Mouse (Mus musculus) heart, embryonic 11.5 days (tissue): ENCODE data around the gene Cfd. TPM values are rescaled to one million over a fixed set of nuclear protein-coding genes. Genes with fewer than 3 reads are reported as not detected.
A peak's percentile ranks its signal among the peaks of the same experiment; 100 is the strongest.

Experiments used
- microRNA-seq: library from miRNA; unstranded; fragments of <30 nt; microRNA quantifications from one replicate; pipeline ENCODE4, GENCODE M21; 2016; ENCODE audit warnings: borderline number of aligned reads
- polyA plus RNA-seq: library from polyadenylated mRNA; unstranded; fragments of >200 nt; fragmentation: Nextera tagmentation; extraction: Ambion mirVana; gene quantifications from 2 replicates; pipeline ENCODE4 v1.2.1, GENCODE M21; 2014

Cfd gene
- polyA plus RNA-seq, 1 experiment from 2014 or later, result not detected

Small RNA genes lying within 50 kb of the gene (microRNA-seq; reads per million reads assigned to microRNA genes)
- 0.75 reads per million, percentile 6 among the genes with 10 or more reads in this experiment for gene Mir6910

Other genes starting within 250 kb of the Cfd start
- gene Odf3l2, start 245.1 kb upstream of the Cfd start, polyA plus RNA-seq, result not detected in 2 replicates
- gene Madcam1, start 226.3 kb upstream of the Cfd start, polyA plus RNA-seq, result 1.1 and 1.5 TPM in 2 replicates
- 47.4 and 48.6 TPM in 2 replicates for gene Tpgs1, start 221.5 kb upstream of the Cfd start, polyA plus RNA-seq
- 159 and 164 TPM in 2 replicates for gene Cdc34, start 208.7 kb upstream of the Cfd start, polyA plus RNA-seq
- gene Gzmm, start 201.8 kb upstream of the Cfd start, polyA plus RNA-seq, result 0.40 and 1.0 TPM in 2 replicates
- gene Bsg, start 186.4 kb upstream of the Cfd start, polyA plus RNA-seq, result 1,233 and 1,252 TPM in 2 replicates
- gene Hcn2, start 174.2 kb upstream of the Cfd start, polyA plus RNA-seq, result 0.13 and 0.14 TPM in 2 replicates
- 22.7 and 23.6 TPM in 2 replicates for gene Polrmt, start 144.3 kb upstream of the Cfd start, polyA plus RNA-seq
- gene Fgf22, start 135.8 kb upstream of the Cfd start, polyA plus RNA-seq, result 0.26 TPM in 1 of 2 replicates, not detected in the other
- gene Rnf126, start 123.9 kb upstream of the Cfd start, polyA plus RNA-seq, result 63.1 and 69.0 TPM in 2 replicates
- 11.4 TPM in 2 replicates for gene Fstl3, start 113.6 kb upstream of the Cfd start, polyA plus RNA-seq
- not detected in 2 replicates for gene Prss57, start 99.9 kb upstream of the Cfd start, polyA plus RNA-seq
- 66.6 and 70.1 TPM in 2 replicates for gene Palm, start 97.3 kb upstream of the Cfd start, polyA plus RNA-seq
- 0.63 and 0.89 TPM in 2 replicates for gene Misp, start 69.9 kb upstream of the Cfd start, polyA plus RNA-seq
- 112 TPM in 2 replicates for gene Ptbp1, start 36.4 kb upstream of the Cfd start, polyA plus RNA-seq
- 2.5 and 3.9 TPM in 2 replicates for gene Prtn3, start 16.4 kb upstream of the Cfd start, polyA plus RNA-seq
- gene Plppr3, start 16.2 kb upstream of the Cfd start, polyA plus RNA-seq, result 14.1 and 14.3 TPM in 2 replicates
- gene Elane, start 4.6 kb upstream of the Cfd start, polyA plus RNA-seq, result 0.31 and 0.49 TPM in 2 replicates
- 30.9 and 32.0 TPM in 2 replicates for gene Med16, start 18.1 kb downstream of the Cfd start, polyA plus RNA-seq
- gene Gm26602, start 20.0 kb downstream of the Cfd start, polyA plus RNA-seq, result 8.1 TPM in 1 of 2 replicates, not detected in the other
- 0.15 and 0.31 TPM in 2 replicates for gene Kiss1r, start 26.1 kb downstream of the Cfd start, polyA plus RNA-seq
- gene R3hdm4, start 30.4 kb downstream of the Cfd start, polyA plus RNA-seq, result 87.6 and 89.2 TPM in 2 replicates
- 4.3 and 12.7 TPM in 2 replicates for gene Arid3a, start 36.2 kb downstream of the Cfd start, polyA plus RNA-seq
- gene Wdr18, start 69.3 kb downstream of the Cfd start, polyA plus RNA-seq, result 89.8 and 97.6 TPM in 2 replicates
- 0.19 and 0.20 TPM in 2 replicates for gene Grin3b, start 79.9 kb downstream of the Cfd start, polyA plus RNA-seq
- 12.8 and 15.6 TPM in 2 replicates for gene Tmem259, start 93.5 kb downstream of the Cfd start, polyA plus RNA-seq
- gene Cnn2, start 97.7 kb downstream of the Cfd start, polyA plus RNA-seq, result 405 and 420 TPM in 2 replicates
- gene Abca7, start 105.6 kb downstream of the Cfd start, polyA plus RNA-seq, result 2.1 and 2.8 TPM in 2 replicates
- gene Arhgap45, start 125.8 kb downstream of the Cfd start, polyA plus RNA-seq, result 6.2 and 7.5 TPM in 2 replicates
- gene Polr2e, start 148.9 kb downstream of the Cfd start, polyA plus RNA-seq, result 160 and 182 TPM in 2 replicates
- gene Gpx4, start 156.3 kb downstream of the Cfd start, polyA plus RNA-seq, result 711 and 729 TPM in 2 replicates
- 8.4 and 9.6 TPM in 2 replicates for gene Sbno2, start 214.7 kb downstream of the Cfd start, polyA plus RNA-seq
- 16.5 and 20.0 TPM in 2 replicates for gene Stk11, start 224.9 kb downstream of the Cfd start, polyA plus RNA-seq
- 772 and 785 TPM in 2 replicates for gene Atp5d, start 247.8 kb downstream of the Cfd start, polyA plus RNA-seq
- gene Cbarp, start 250.0 kb downstream of the Cfd start, polyA plus RNA-seq, result 2.5 and 2.7 TPM in 2 replicates